Mouse (Mus musculus): Measurements from ENCODE around the gene Rgs4.

DNA sequence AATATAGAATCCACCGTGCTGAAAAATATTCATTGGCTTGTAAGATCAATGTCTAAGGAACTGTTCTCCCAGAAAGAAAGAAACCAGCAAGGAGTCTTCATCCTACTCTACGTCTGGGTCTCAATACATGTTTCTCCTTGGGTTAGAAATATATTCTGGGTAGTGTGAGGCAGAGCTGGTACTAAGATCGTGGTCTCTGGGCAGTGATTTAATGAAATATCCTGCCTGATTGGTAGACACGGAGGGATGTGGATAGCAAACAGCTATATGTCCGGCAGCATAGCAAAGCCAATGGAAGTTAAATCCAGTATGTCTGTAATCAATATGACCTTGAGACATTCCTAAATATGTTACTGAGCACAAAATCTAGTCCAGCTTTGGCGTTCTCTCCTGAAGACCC is 460 bp upstream of the Rgs4 start:
- TF ChIP-seq MAFK (IDR thresholded peaks at IDR 0.05; ENCODE audit: insufficient read depth, low read depth, low read length) (no peak), ZNF384 (IDR thresholded peaks at IDR 0.05; ENCODE audit: low read depth, low read length) (no peak), ZC3H11A (IDR thresholded peaks at IDR 0.05; ENCODE audit: borderline replicate concordance, low read depth, low read length) (no peak)

All from ES-E14 (cell line).